9 mouse cellular contexts compared by ENCODE assay signal in genomic region chr12:57197363-57198026, GRCm38 (mm10). TPM values are rescaled to one million over a fixed set of nuclear protein-coding genes. Genes with fewer than 3 reads are reported as not detected.
A peak's percentile ranks its signal among the peaks of the same experiment; 100 is the strongest.
DNase-seq lines count a peak whose midpoint lies in the region; ATAC-seq and TF ChIP-seq lines count a peak whose summit lies in the region.
"Had no signal": no experiment of that assay in that cellular context is flagged by ENCODE, and none has a peak within 500 bp of the region (broad histone marks: within the 10 kb centered on the region; RNA-seq: fewer than 3 reads in every experiment).

Gene Slc25a21 (minus strand): TSS chr12:57197472.

- DNase-seq in lung, adult 2 months, result no peak
- no peak for DNase-seq in lung, postnatal 10 days
- no peak for DNase-seq in embryonic facial prominence, embryonic 14.5 days (ENCODE audit: low spot score)
- no peak for DNase-seq in limb, embryonic 11.5 days (ENCODE audit: low spot score)
- DNase-seq in cerebellum, adult 11-12 months, result no peak
- no peak for DNase-seq in adrenal gland, postnatal 25 days
- DNase-seq in frontal cortex, postnatal 25 days (ENCODE audit: low spot score in 2 of 2), result no peak

- H3K4me3 ChIP-seq in lung, adult 2 months (replicated peaks; ENCODE audit: extremely low read depth, low read depth, low read length), result peak within 1 kb of the TSS; percentile 4
- H3K4me3 ChIP-seq in embryonic facial prominence, embryonic 14.5 days (ENCODE audit: low read depth, low read length), result peak within 1 kb of the TSS; percentile 52
- peak within 1 kb of the TSS; percentile 37 for H3K4me3 ChIP-seq in limb, embryonic 11.5 days (ENCODE audit: low read depth, low read length)
- H3K4me3 ChIP-seq in olfactory bulb, adult 2 months (ENCODE audit: insufficient read depth, low read depth, low read length), result peak within 1 kb of the TSS; percentile 42
- H3K4me3 ChIP-seq: myocyte had no signal

- TF ChIP-seq CTCF in lung, adult 2 months (IDR thresholded peaks at IDR 0.05; ENCODE audit: insufficient read depth, low read length), result no peak
- TF ChIP-seq CTCF in olfactory bulb, adult 2 months (IDR thresholded peaks at IDR 0.05; ENCODE audit: insufficient read depth, low read depth, low read length), result no peak

- TF ChIP-seq POLR2A in lung, adult 2 months (IDR thresholded peaks at IDR 0.05; ENCODE audit: borderline replicate concordance, extremely low read depth, low read depth, low read length), result no peak
- no peak for TF ChIP-seq POLR2A in olfactory bulb, adult 2 months (IDR thresholded peaks at IDR 0.05; ENCODE audit: insufficient read depth, low read depth, low read length)

- H3K27me3 ChIP-seq in embryonic facial prominence, embryonic 14.5 days (replicated peaks; ENCODE audit: control insufficient read depth, insufficient read depth, low read length), result peaks cover 32% of the 10 kb centered on the region
- H3K27me3 ChIP-seq in limb, embryonic 11.5 days (ENCODE audit: control insufficient read depth, insufficient read depth, low read length), result peaks cover 12% of the 10 kb centered on the region

- no peak for ATAC-seq in embryonic facial prominence, embryonic 14.5 days (ENCODE audit: low read depth)
- ATAC-seq in limb, embryonic 11.5 days (ENCODE audit: insufficient number of reproducible peaks, low FRiP score, low TSS enrichment, low read depth), result 0 out of 2 replicates have a peak, but pooled peaks have one; percentile 3

- H3K27ac ChIP-seq in embryonic facial prominence, embryonic 14.5 days (replicated peaks; ENCODE audit: low read depth, low read length), result no peak within 1 kb of the TSS
- H3K27ac ChIP-seq in limb, embryonic 11.5 days (replicated peaks; ENCODE audit: low read depth, low read length), result no peak within 1 kb of the TSS
- no peak within 1 kb of the TSS for H3K27ac ChIP-seq in olfactory bulb, adult 2 months (ENCODE audit: insufficient read depth, low read depth, low read length)

- no peaks in the 10 kb centered on the region for H3K9me3 ChIP-seq in embryonic facial prominence, embryonic 14.5 days (ENCODE audit: control insufficient read depth, low read length)
- H3K9me3 ChIP-seq in limb, embryonic 11.5 days (ENCODE audit: control insufficient read depth, low read length), result no peaks in the 10 kb centered on the region

- no peaks in the 10 kb centered on the region for H3K4me1 ChIP-seq in lung, adult 2 months (ENCODE audit: control insufficient read depth, insufficient read depth, low read length)
- no peaks in the 10 kb centered on the region; the same call in 1 of the 2 replicates for H3K4me1 ChIP-seq in embryonic facial prominence, embryonic 14.5 days (ENCODE audit: control insufficient read depth, insufficient read depth, low read length)
- H3K4me1 ChIP-seq in limb, embryonic 11.5 days (ENCODE audit: control insufficient read depth, insufficient read depth, low read length), result no peaks in the 10 kb centered on the region
- peaks cover 8% of the 10 kb centered on the region for H3K4me1 ChIP-seq in olfactory bulb, adult 2 months (ENCODE audit: control insufficient read depth, insufficient read depth, low read length)

- H3K4me2 ChIP-seq in embryonic facial prominence, embryonic 14.5 days (ENCODE audit: low read depth, low read length), result peak within 1 kb of the TSS; percentile 90
- peak within 1 kb of the TSS; percentile 70 for H3K4me2 ChIP-seq in limb, embryonic 11.5 days (ENCODE audit: low read depth, severe bottlenecking)

- H3K36me3 ChIP-seq in embryonic facial prominence, embryonic 14.5 days (ENCODE audit: control insufficient read depth, insufficient read depth, low read length), result no peaks in the 10 kb centered on the region
- H3K36me3 ChIP-seq in limb, embryonic 11.5 days (ENCODE audit: control insufficient read depth, insufficient read depth, low read length), result no peaks in the 10 kb centered on the region

- H3K9ac ChIP-seq in embryonic facial prominence, embryonic 14.5 days (ENCODE audit: low read depth, low read length), result peak within 1 kb of the TSS; percentile 67
- H3K9ac ChIP-seq in limb, embryonic 11.5 days (ENCODE audit: low read length), result peak within 1 kb of the TSS; percentile 61

- WGBS in lung, adult 2 months, result 87% methylated on average over 10 of the region's 10 CpGs
- WGBS in embryonic facial prominence, embryonic 14.5 days, result 71% methylated on average over 10 of the region's 10 CpGs
- WGBS in limb, embryonic 11.5 days, result 67% methylated on average over 10 of the region's 10 CpGs
- WGBS in olfactory bulb, adult 2 months, result 91% methylated on average over 10 of the region's 10 CpGs

RNA-seq across cellular contexts. Expression of gene Slc25a21, which starts in this region (rescaled TPM):
- polyA plus RNA-seq in lung, adult 2 months (2012; rRNA removed), result 0.04 TPM in 1 of 2 replicates, not detected in the other
- 0.58 and 0.73 TPM in 2 replicates for polyA plus RNA-seq in embryonic facial prominence, embryonic 14.5 days (2014; fragmentation: Nextera tagmentation; extraction: Ambion mirVana)
- 1.3 and 2.0 TPM in 2 replicates for polyA plus RNA-seq in limb, embryonic 11.5 days (2014; fragmentation: Nextera tagmentation; extraction: Ambion mirVana)
- polyA plus RNA-seq in olfactory bulb, adult 2 months (2012; ENCODE audit: insufficient read depth, insufficient read length, low replicate concordance, missing spikeins), result not detected in 2 replicates
- 0.33 and 0.91 TPM in 2 replicates for total RNA-seq in adrenal gland, postnatal 25 days (2021)
- polyA plus RNA-seq: myocyte had no signal
